Mouse (Mus musculus): ENCODE measurements around the gene Cryab. TPM values are rescaled to one million over a fixed set of nuclear protein-coding genes. Genes with fewer than 3 reads are reported as not detected.

Cryab gene
- polyA plus RNA-seq, 1 experiment from 2014 or later = 7.5 TPM

Other genes starting within 250 kb of the Cryab start
- 97.4 and 102 TPM in 2 replicates for gene Pts, start 222.6 kb upstream of the Cryab start, polyA plus RNA-seq (2016; fragmentation: Nextera tagmentation; extraction: Ambion mirVana)
- 21.9 and 29.2 TPM in 2 replicates for gene Il18, start 196.5 kb upstream of the Cryab start, polyA plus RNA-seq (2016; fragmentation: Nextera tagmentation; extraction: Ambion mirVana)
- 0.17 and 0.48 TPM in 2 replicates for gene Bco2, start 196.1 kb upstream of the Cryab start, polyA plus RNA-seq (2016; fragmentation: Nextera tagmentation; extraction: Ambion mirVana)
- 0.48 and 0.93 TPM in 2 replicates for gene Tex12, start 190.0 kb upstream of the Cryab start, polyA plus RNA-seq (2016; fragmentation: Nextera tagmentation; extraction: Ambion mirVana)
- 209 and 224 TPM in 2 replicates for gene Sdhd, start 147.5 kb upstream of the Cryab start, polyA plus RNA-seq (2016; fragmentation: Nextera tagmentation; extraction: Ambion mirVana)
- gene Timm8b, start 147.4 kb upstream of the Cryab start, polyA plus RNA-seq (2016; fragmentation: Nextera tagmentation; extraction: Ambion mirVana) = 344 and 368 TPM in 2 replicates
- 5.3 and 7.0 TPM in 2 replicates for gene Pih1d2, start 134.0 kb upstream of the Cryab start, polyA plus RNA-seq (2016; fragmentation: Nextera tagmentation; extraction: Ambion mirVana)
- gene Nkapd1, start 133.9 kb upstream of the Cryab start, polyA plus RNA-seq (2016; fragmentation: Nextera tagmentation; extraction: Ambion mirVana) = 27.7 and 28.0 TPM in 2 replicates
- 45.8 and 51.1 TPM in 2 replicates for gene Dlat, start 91.5 kb upstream of the Cryab start, polyA plus RNA-seq (2016; fragmentation: Nextera tagmentation; extraction: Ambion mirVana)
- 28.5 and 32.0 TPM in 2 replicates for gene Dixdc1, start 11.8 kb upstream of the Cryab start, polyA plus RNA-seq (2016; fragmentation: Nextera tagmentation; extraction: Ambion mirVana)
- gene 2310030G06Rik, start 4.8 kb upstream of the Cryab start, polyA plus RNA-seq (2016; fragmentation: Nextera tagmentation; extraction: Ambion mirVana) = 0.42 and 0.56 TPM in 2 replicates
- gene Hspb2, start 1.0 kb downstream of the Cryab start, polyA plus RNA-seq (2016; fragmentation: Nextera tagmentation; extraction: Ambion mirVana) = 0.48 TPM in 1 of 2 replicates, not detected in the other
- gene Fdxacb1, start 16.9 kb downstream of the Cryab start, polyA plus RNA-seq (2016; fragmentation: Nextera tagmentation; extraction: Ambion mirVana) = 11.7 and 12.5 TPM in 2 replicates
- 42.6 and 42.8 TPM in 2 replicates for gene Alg9, start 23.7 kb downstream of the Cryab start, polyA plus RNA-seq (2016; fragmentation: Nextera tagmentation; extraction: Ambion mirVana)
- gene 1110032A03Rik, start 24.2 kb downstream of the Cryab start, polyA plus RNA-seq (2016; fragmentation: Nextera tagmentation; extraction: Ambion mirVana) = 37.6 and 42.0 TPM in 2 replicates
- 90.9 and 93.6 TPM in 2 replicates for gene Ppp2r1b, start 94.0 kb downstream of the Cryab start, polyA plus RNA-seq (2016; fragmentation: Nextera tagmentation; extraction: Ambion mirVana)

Data from midbrain, embryonic 12.5 days (tissue).